Mouse (Mus musculus): ENCODE measurements around the gene Stx16. TPM values are rescaled to one million over a fixed set of nuclear protein-coding genes. Genes with fewer than 3 reads are reported as not detected.

The Stx16 gene
- polyA plus RNA-seq, 1 experiment from 2014 or later = 13.7 TPM

Other genes with a start within 250 kb of the Stx16 start
- gene Npepl1, start 34.0 kb downstream of the Stx16 start, polyA plus RNA-seq (2016; fragmentation: Nextera tagmentation; extraction: Ambion mirVana) = 29.1 and 30.1 TPM in 2 replicates
- gene Gnas, start 208.0 kb downstream of the Stx16 start, polyA plus RNA-seq (2016; fragmentation: Nextera tagmentation; extraction: Ambion mirVana) = 1,608 and 1,653 TPM in 2 replicates